Mouse (Mus musculus): ENCODE data around the gene Zwint. TPM values are rescaled to one million over a fixed set of nuclear protein-coding genes. Genes with fewer than 3 reads are reported as not detected.

Zwint gene
- 174 TPM in 2 replicates for polyA plus RNA-seq (2015; fragmentation: Nextera tagmentation; extraction: Ambion mirVana)

DNA sequence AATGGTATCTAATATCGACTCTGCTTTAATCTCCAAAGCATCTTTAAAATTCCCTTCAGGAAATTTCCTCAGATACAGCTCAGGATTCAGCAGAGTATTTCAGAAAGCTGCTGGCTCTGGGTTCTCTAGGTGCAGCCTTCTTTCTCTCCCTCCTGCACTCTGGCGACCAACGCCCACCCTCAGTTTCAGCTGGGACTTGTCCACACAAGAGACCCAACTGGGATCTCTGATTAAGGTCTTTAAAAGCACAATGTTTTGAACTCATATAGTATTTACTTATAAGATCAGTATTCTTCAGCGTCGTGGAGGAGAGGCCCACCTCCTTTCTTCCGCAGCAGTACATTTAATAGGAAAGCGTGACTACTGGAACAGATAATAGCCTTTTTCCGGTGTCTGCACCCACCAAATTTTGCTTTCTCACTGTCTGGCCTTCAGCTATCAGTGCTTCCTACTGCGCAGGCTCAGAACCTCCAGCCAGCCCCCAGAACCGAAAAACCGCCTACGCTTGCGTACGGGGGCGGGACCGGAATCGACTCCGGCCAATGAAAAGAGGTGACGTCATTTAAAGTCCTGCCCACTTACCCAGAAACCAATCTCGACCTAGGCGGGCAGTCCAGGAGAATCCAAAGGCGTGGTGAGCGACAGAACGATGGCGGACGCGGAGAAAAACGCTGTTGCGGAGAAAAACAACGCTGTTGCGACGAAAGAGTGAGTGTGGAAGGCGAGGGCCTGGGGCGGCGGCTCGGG lies at the start of gene Zwint:
Zwint (plus strand) TSS at position 576 of the 747 bp plus-strand sequence.
- Histone ChIP-seq H3K4me3 (replicated peaks) (peak within 1 kb of the TSS; percentile 93), H3K9me3 (replicated peaks) (no peaks in the 10 kb centered on the region), H3K4me2 (replicated peaks) (peak within 1 kb of the TSS; percentile 56), H3K4me1 (peaks cover 17% of the 10 kb centered on the region), H3K36me3 (peaks cover 25% of the 10 kb centered on the region), H3K9ac (peak within 1 kb of the TSS; percentile 83), H3K27me3 (no peaks in the 10 kb centered on the region), H3K27ac (replicated peaks) (peak within 1 kb of the TSS; percentile 96)
- 2% methylated on average over 36 of the region's 36 CpGs for WGBS
- peak; percentile 99 for ATAC-seq (ENCODE audit: insufficient number of reproducible peaks, low FRiP score, low TSS enrichment, low read depth)

DNA sequence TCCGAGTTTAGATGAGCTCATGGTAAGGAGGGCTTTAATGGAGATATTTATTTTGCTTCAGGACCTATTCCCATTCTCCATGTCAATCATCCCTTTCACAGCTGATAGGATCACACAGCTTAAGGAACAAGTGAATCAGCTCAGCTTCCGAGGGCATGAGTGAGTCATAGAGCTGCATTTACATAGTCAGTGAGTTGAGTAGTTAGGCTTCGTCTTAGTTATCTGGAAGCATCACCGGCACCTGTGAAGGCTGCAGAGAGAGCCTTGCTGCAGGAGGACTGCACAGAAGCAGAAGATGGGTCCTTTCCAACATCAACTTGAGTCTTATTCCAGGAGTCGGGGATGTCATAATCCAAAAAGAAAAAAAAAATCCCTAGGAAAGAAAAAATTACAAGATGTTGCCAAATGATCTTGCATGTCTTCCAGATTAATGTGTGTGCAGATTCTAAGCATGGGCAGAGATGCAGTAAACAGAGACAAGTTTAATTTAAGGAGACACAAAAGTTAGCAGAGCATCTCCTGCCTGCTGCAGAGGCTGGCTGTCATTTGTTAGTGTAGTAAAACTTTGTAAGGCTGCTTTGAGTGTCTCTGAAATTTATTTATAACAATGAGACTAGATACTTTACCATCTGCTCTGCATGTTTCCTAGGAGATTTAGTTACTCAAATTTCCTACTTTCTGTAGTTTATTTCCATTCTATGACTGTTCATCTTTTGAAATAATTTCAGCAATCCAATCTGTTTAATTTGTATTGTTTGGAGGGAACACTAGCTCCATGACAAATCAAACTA lies 41.3 kb upstream of the Zwint start:
- H3K9ac ChIP-seq: no peak overlapping the region
- H3K4me2 ChIP-seq (replicated peaks): no peak overlapping the region
- no peaks in the 10 kb centered on the region for H3K27me3 ChIP-seq
- WGBS: 78% methylated on average over 5 of the region's 5 CpGs
- H3K9me3 ChIP-seq (replicated peaks): no peaks in the 10 kb centered on the region; the same call in 1 of the 2 replicates
- H3K4me3 ChIP-seq (replicated peaks): no peak overlapping the region
- no peaks in the 10 kb centered on the region for H3K36me3 ChIP-seq
- no peak for ATAC-seq (ENCODE audit: insufficient number of reproducible peaks, low FRiP score, low TSS enrichment, low read depth)
- no peak overlapping the region for H3K27ac ChIP-seq (replicated peaks)
- no peaks in the 10 kb centered on the region for H3K4me1 ChIP-seq

DNA sequence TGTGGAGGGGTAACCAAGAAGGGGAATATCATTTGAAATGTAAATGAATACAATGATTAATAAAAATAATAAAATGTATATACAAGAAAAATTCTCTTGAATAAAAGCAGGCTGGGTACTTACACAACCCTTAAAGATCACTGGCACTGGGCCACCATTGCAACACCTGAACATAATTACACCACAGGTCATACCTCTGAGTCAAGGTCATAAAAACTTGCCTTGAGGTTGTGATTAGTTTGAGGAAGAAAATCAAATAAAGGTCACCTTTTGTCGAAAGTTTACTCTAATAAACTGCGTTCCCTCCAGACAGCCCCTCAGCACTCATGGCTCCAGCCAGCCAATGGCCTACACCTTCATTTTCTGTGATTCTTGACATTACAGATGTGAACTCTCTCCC lies 38.5 kb upstream of the Zwint start:
- Histone ChIP-seq H3K4me3 (replicated peaks) (no peak overlapping the region), H3K9ac (no peak overlapping the region), H3K27me3 (no peaks in the 10 kb centered on the region), H3K4me2 (replicated peaks) (no peak overlapping the region), H3K27ac (replicated peaks) (no peak overlapping the region), H3K4me1 (no peaks in the 10 kb centered on the region), H3K9me3 (replicated peaks) (no peaks in the 10 kb centered on the region; the same call in 1 of the 2 replicates), H3K36me3 (no peaks in the 10 kb centered on the region)
- 73% methylated on average over 2 of the region's 2 CpGs for WGBS
- no peak for ATAC-seq (ENCODE audit: insufficient number of reproducible peaks, low FRiP score, low TSS enrichment, low read depth)

DNA sequence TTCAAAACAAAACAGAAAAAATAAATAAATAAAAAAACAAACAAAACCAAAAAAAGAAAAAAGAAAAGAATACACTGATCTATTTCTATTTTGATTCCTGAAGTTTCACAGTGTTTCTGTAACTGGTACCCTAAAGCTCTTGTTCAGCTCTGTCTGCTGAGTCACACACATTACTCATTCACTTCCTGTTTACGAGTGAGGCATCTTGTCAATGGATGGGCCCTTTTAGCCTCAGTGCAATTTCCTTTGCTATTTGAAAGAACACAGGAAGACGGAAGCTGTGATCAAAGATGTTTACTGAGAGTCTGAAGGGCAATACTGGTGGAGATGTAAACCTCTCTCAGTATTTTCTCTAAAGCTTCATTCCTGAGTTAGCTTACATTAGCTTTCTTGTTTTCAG lies 34.1 kb upstream of the Zwint start:
- H3K9ac ChIP-seq: no peak overlapping the region
- no peaks in the 10 kb centered on the region; the same call in 1 of the 2 replicates for H3K9me3 ChIP-seq (replicated peaks)
- no peaks in the 10 kb centered on the region for H3K36me3 ChIP-seq
- no peak overlapping the region for H3K4me3 ChIP-seq (replicated peaks)
- H3K4me1 ChIP-seq: no peaks in the 10 kb centered on the region
- no peak overlapping the region for H3K27ac ChIP-seq (replicated peaks)
- no peaks in the 10 kb centered on the region for H3K27me3 ChIP-seq
- WGBS: 47% methylated on average over 2 of the region's 2 CpGs
- ATAC-seq (ENCODE audit: insufficient number of reproducible peaks, low FRiP score, low TSS enrichment, low read depth): no peak
- H3K4me2 ChIP-seq (replicated peaks): no peak overlapping the region

DNA sequence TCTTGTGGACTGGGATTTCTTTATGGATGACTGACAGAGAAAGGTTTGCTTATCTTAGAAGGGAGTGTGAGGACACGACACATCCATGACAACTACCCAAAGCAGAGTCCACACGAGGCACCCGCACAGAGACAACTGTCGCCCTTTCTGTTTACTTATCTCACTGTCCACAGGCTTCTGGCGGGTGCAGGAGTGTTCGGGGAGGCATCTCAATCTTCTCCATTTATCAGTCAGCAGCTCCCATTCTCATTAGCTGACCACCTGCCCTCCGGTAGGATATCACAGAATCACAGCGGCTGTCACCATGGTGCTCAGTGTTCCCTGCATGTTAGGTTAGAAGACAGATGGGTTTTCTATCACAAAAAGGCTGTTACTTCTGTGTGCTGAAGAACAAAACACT lies 31.1 kb upstream of the Zwint start:
- Histone ChIP-seq H3K27me3 (no peaks in the 10 kb centered on the region), H3K4me2 (replicated peaks) (no peak overlapping the region), H3K36me3 (no peaks in the 10 kb centered on the region), H3K9ac (no peak overlapping the region), H3K4me3 (replicated peaks) (no peak overlapping the region), H3K4me1 (no peaks in the 10 kb centered on the region), H3K27ac (replicated peaks) (no peak overlapping the region), H3K9me3 (replicated peaks) (no peaks in the 10 kb centered on the region)
- 80% methylated on average over 8 of the region's 8 CpGs for WGBS
- ATAC-seq (ENCODE audit: insufficient number of reproducible peaks, low FRiP score, low TSS enrichment, low read depth): no peak

DNA sequence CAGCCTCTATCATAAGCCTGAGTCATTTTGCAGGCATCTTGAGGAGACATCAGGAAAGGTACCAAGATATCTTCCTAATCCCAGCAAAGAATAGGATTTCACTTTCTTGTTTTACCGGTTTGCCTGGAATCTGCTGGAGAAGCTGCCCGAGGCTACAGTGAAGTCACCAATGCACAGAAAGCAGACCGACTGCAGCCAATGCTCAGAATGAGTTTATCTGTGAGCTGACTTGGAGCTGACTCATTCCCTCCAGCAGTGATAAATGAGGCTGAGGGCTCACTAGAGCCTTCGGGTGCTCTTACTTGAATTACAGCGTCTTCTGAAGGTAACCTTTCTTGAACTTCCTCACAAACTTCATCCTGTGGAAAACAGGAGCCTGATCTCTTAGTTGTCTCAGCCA lies 20.5 kb upstream of the Zwint start:
- 34% methylated on average over 5 of the region's 5 CpGs for WGBS
- no peak for ATAC-seq (ENCODE audit: insufficient number of reproducible peaks, low FRiP score, low TSS enrichment, low read depth)
- Histone ChIP-seq H3K9me3 (replicated peaks) (no peaks in the 10 kb centered on the region), H3K4me2 (replicated peaks) (no peak overlapping the region), H3K27ac (replicated peaks) (no peak overlapping the region), H3K4me3 (replicated peaks) (no peak overlapping the region), H3K36me3 (no peaks in the 10 kb centered on the region), H3K4me1 (no peaks in the 10 kb centered on the region), H3K9ac (no peak overlapping the region), H3K27me3 (no peaks in the 10 kb centered on the region)

DNA sequence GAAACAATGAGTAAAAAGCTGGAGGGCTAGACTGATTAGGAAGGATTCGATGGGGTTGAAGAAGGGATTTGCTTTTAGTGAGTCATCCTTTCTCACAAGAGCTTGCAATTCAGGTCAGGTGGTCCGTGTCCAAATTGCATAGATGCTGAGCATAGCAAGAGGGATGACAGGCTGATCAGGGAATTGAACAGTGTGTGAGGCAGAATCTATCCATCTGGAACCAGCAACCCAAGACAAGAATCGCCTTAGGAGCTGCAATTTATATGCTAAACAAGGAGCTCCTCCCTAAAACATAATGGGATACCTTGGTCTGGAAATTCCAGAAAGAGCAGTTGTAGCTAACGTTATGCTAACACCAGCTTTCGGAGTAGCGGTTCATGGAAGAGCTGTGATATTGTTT lies 3.8 kb upstream of the Zwint start:
- H3K27ac ChIP-seq (replicated peaks): no peak overlapping the region
- WGBS: 48% methylated on average over 6 of the region's 6 CpGs

DNA sequence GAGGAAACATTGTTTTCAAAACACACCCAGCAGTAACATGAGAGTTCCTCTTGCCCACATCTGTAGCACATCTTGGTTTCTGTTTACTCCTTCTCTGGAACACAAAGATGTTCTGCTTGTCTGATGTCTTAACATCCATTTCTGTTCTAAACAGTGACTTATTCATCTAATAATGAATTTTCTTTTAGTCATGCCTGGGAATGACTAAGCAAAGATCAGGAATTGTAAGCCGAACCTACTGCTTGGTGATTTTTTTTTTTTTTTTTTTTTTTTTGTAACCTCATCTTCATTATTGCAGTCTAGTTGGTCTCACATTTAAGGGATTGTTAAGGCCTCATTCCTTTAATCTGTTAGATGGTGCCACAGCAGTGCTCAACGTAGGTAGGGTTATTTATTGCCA lies 848 bp upstream of the Zwint start:
- Histone ChIP-seq H3K4me1 (peaks cover 17% of the 10 kb centered on the region), H3K27ac (replicated peaks) (no peak overlapping the region), H3K9me3 (replicated peaks) (no peaks in the 10 kb centered on the region), H3K36me3 (peaks cover 20% of the 10 kb centered on the region), H3K4me3 (replicated peaks) (no peak overlapping the region), H3K9ac (no peak overlapping the region), H3K4me2 (replicated peaks) (no peak overlapping the region), H3K27me3 (no peaks in the 10 kb centered on the region)
- ATAC-seq (ENCODE audit: insufficient number of reproducible peaks, low FRiP score, low TSS enrichment, low read depth): no peak
- WGBS: 64% methylated on average over 2 of the region's 2 CpGs

More for the DNA sequence above, 3.8 kb upstream of the Zwint start:
- no peaks in the 10 kb centered on the region for H3K36me3 ChIP-seq
- H3K4me1 ChIP-seq: peaks cover 8% of the 10 kb centered on the region
- no peak for ATAC-seq (ENCODE audit: insufficient number of reproducible peaks, low FRiP score, low TSS enrichment, low read depth)
- no peak overlapping the region for H3K4me3 ChIP-seq (replicated peaks)
- H3K27me3 ChIP-seq: no peaks in the 10 kb centered on the region
- no peaks in the 10 kb centered on the region for H3K9me3 ChIP-seq (replicated peaks)
- H3K9ac ChIP-seq: no peak overlapping the region
- no peak overlapping the region for H3K4me2 ChIP-seq (replicated peaks)

DNA sequence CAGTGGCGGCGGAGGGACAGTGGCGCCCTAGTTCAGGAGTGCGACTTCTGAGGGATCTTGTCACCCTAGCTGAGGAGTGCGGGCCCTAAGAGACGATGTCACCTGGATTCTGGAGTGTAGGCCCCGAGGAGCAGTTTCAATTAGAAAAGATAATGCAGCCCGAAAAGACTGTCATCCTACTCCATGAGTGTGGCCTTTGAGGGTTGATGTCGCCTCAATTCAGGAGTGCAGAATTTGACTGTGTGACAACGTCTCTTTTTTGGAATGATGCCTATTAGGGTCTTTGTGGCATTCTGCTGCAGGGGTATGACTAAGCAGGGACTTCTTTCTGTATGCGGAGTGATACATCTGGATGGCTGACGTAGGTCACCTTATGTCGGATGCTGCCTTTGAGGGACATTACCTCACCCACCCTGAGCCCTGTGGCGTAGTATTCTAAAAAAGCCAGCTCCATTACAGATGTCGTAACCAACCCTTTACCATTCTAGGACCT lies 418 bp downstream of the Zwint start:
- Histone ChIP-seq H3K27ac (replicated peaks) (peak overlapping the region; percentile 96), H3K4me2 (replicated peaks) (peak overlapping the region; percentile 56), H3K4me1 (peaks cover 17% of the 10 kb centered on the region), H3K36me3 (peaks cover 29% of the 10 kb centered on the region), H3K9me3 (replicated peaks) (no peaks in the 10 kb centered on the region), H3K27me3 (no peaks in the 10 kb centered on the region), H3K4me3 (replicated peaks) (peak overlapping the region; percentile 93), H3K9ac (peak overlapping the region; percentile 83)
- peak; percentile 67 for ATAC-seq (ENCODE audit: insufficient number of reproducible peaks, low FRiP score, low TSS enrichment, low read depth)
- under 1% methylated on average over 15 of the region's 15 CpGs for WGBS

DNA sequence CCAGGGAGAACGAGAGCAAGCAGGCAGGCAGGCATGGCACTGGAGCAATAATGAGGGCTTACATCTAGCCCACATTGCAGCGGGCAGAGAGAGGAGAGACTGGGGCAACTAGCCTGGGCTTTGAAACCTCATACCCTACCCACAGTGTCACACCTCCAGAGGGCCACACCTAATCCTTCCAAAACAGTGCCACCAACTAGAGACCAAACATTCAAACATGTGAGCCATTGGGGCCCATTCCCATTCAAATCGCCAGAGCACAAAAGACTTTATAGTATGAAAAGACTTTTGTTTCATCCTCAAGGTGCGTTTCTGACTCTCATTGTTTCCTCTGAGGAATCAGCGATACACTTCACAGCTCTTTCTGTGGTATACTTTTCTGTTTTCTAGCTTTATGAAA lies 4.6 kb downstream of the Zwint start:
- ATAC-seq (ENCODE audit: insufficient number of reproducible peaks, low FRiP score, low TSS enrichment, low read depth): no peak
- H3K27me3 ChIP-seq: no peaks in the 10 kb centered on the region
- H3K36me3 ChIP-seq: peaks cover 51% of the 10 kb centered on the region

DNA sequence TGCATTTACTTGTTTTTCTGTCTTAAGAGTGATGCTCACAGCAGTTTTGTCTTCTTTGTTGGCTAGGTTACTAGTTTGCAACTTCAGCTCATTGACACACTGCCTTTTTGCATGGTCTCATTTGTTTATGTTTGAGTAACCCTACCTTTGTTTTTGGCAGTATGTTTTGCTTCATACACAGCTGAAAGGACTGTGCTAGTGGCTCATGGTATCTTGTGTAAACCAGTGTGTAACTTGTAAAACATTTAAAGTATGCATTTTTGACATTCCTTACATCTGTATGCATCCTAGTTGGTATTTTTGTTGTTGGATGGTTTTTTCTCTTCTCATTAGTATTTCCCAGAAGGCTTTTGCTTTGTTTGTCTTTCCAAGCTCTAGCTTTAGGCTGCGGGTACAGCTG lies 5.7 kb downstream of the Zwint start:
- H3K36me3 ChIP-seq: peaks cover 52% of the 10 kb centered on the region
- H3K27me3 ChIP-seq: no peaks in the 10 kb centered on the region
- no peaks in the 10 kb centered on the region for H3K9me3 ChIP-seq (replicated peaks)
- WGBS: 82% methylated on average over 1 of the region's 1 CpGs
- no peak for ATAC-seq (ENCODE audit: insufficient number of reproducible peaks, low FRiP score, low TSS enrichment, low read depth)
- H3K27ac ChIP-seq (replicated peaks): no peak overlapping the region
- H3K4me3 ChIP-seq (replicated peaks): no peak overlapping the region
- no peak overlapping the region for H3K9ac ChIP-seq
- no peak overlapping the region for H3K4me2 ChIP-seq (replicated peaks)
- H3K4me1 ChIP-seq: peaks cover 14% of the 10 kb centered on the region

More for the DNA sequence above, 4.6 kb downstream of the Zwint start:
- no peak overlapping the region for H3K4me3 ChIP-seq (replicated peaks)
- H3K9me3 ChIP-seq (replicated peaks): no peaks in the 10 kb centered on the region
- H3K27ac ChIP-seq (replicated peaks): no peak overlapping the region
- peaks cover 16% of the 10 kb centered on the region for H3K4me1 ChIP-seq
- H3K9ac ChIP-seq: no peak overlapping the region
- WGBS: 97% methylated on average over 5 of the region's 5 CpGs
- no peak overlapping the region for H3K4me2 ChIP-seq (replicated peaks)

Data from embryonic facial prominence, embryonic 15.5 days (tissue).